Mouse (Mus musculus) ZHBTc4 (cell line): ENCODE data around the gene Map4k4.

ENCODE experiments used
- DNase-seq: peaks from one replicate; pipeline ENCODE4 v3.0.0-alpha.2; 2011; ENCODE audit warnings: low read depth, low spot score

Map4k4 gene

GRCm38 (mm10) chr1:39936332-39936802 lies 35.7 kb downstream of the Map4k4 start:
- peak; percentile 94 for DNase-seq

GRCm38 (mm10) chr1:39936934-39937333 lies 36.2 kb downstream of the Map4k4 start:
- DNase-seq, result no peak

GRCm38 (mm10) chr1:39937609-39938008 lies 36.9 kb downstream of the Map4k4 start:
- no peak for DNase-seq

- DNase-seq, result no peak
Observed at GRCm38 (mm10) chr1:39939401-39939800, 38.7 kb downstream of the Map4k4 start.

GRCm38 (mm10) chr1:39940342-39940741 lies 39.6 kb downstream of the Map4k4 start:
- no peak for DNase-seq

GRCm38 (mm10) chr1:39941237-39942179 lies 40.8 kb downstream of the Map4k4 start:
- DNase-seq, result no peak

- no peak for DNase-seq
Observed at GRCm38 (mm10) chr1:39942935-39943334, 42.2 kb downstream of the Map4k4 start.

- no peak for DNase-seq
Observed at GRCm38 (mm10) chr1:39944306-39944971, 43.7 kb downstream of the Map4k4 start.

- DNase-seq, result peak; percentile 70
Observed at GRCm38 (mm10) chr1:39944972-39945323, 44.2 kb downstream of the Map4k4 start.

- DNase-seq, result no peak
Observed at GRCm38 (mm10) chr1:39946391-39946790, 45.7 kb downstream of the Map4k4 start.

- no peak for DNase-seq
Observed at GRCm38 (mm10) chr1:39947179-39947578, 46.5 kb downstream of the Map4k4 start.

GRCm38 (mm10) chr1:39947701-39948359 lies 47.1 kb downstream of the Map4k4 start:
- no peak for DNase-seq

- DNase-seq, result no peak
Observed at GRCm38 (mm10) chr1:39949205-39949604, 48.5 kb downstream of the Map4k4 start.

- DNase-seq, result peak; percentile 86
Observed at GRCm38 (mm10) chr1:39949790-39950462, 49.2 kb downstream of the Map4k4 start.

GRCm38 (mm10) chr1:39950590-39950989 lies 49.9 kb downstream of the Map4k4 start:
- DNase-seq, result no peak

- no peak for DNase-seq
Observed at GRCm38 (mm10) chr1:39954652-39955051, 53.9 kb downstream of the Map4k4 start.

GRCm38 (mm10) chr1:39956712-39957111 lies 56.0 kb downstream of the Map4k4 start:
- no peak for DNase-seq

- DNase-seq, result no peak
Observed at GRCm38 (mm10) chr1:39957981-39958380, 57.3 kb downstream of the Map4k4 start.

GRCm38 (mm10) chr1:39960623-39961022 lies 59.9 kb downstream of the Map4k4 start:
- no peak for DNase-seq

- no peak for DNase-seq
Observed at GRCm38 (mm10) chr1:39961113-39961512, 60.4 kb downstream of the Map4k4 start.

- DNase-seq, result no peak
Observed at GRCm38 (mm10) chr1:39962321-39962720, 61.6 kb downstream of the Map4k4 start.

- DNase-seq, result no peak
Observed at GRCm38 (mm10) chr1:39962840-39963239, 62.1 kb downstream of the Map4k4 start.
